Mouse (Mus musculus): Measurements from ENCODE around the gene Bak1. TPM values are rescaled to one million over a fixed set of nuclear protein-coding genes. Genes with fewer than 3 reads are reported as not detected.

Gene Bak1
- polyA plus RNA-seq, 1 experiment from 2014 or later = 5.3 TPM

GRCm38 (mm10) chr17:27057517-27058055 lies 28.8 kb upstream of the Bak1 start:
- Histone ChIP-seq H3K36me3 (ENCODE audit: control insufficient read depth, insufficient read depth, low read length) (no peaks in the 10 kb centered on the region), H3K4me1 (ENCODE audit: control insufficient read depth, insufficient read depth, low read length) (peaks cover 6% of the 10 kb centered on the region; the same call in 1 of the 2 replicates), H3K27me3 (ENCODE audit: control insufficient read depth, insufficient read depth, low read length) (peaks cover 30% of the 10 kb centered on the region), H3K9me3 (ENCODE audit: control insufficient read depth, low read length) (no peaks in the 10 kb centered on the region), H3K4me3 (ENCODE audit: low read depth, low read length) (peak overlapping the region; percentile 40), H3K4me2 (ENCODE audit: low read depth, low read length) (peak overlapping the region; percentile 80), H3K9ac (replicated peaks; ENCODE audit: low read depth, low read length) (peak overlapping the region; percentile 51), H3K27ac (ENCODE audit: low read depth, low read length) (no peak overlapping the region)
- no peak for ATAC-seq (ENCODE audit: low read depth)
- WGBS = 2% methylated on average over 24 of the region's 24 CpGs

GRCm38 (mm10) chr17:27056812-27057516 lies 28.2 kb upstream of the Bak1 start, which contains the start of gene Itpr3:
Gene Itpr3 (plus strand): TSS chr17:27057304.
- H3K4me3 ChIP-seq (ENCODE audit: low read depth, low read length) = peak within 1 kb of the TSS; percentile 40
- H3K9ac ChIP-seq (replicated peaks; ENCODE audit: low read depth, low read length) = peak within 1 kb of the TSS; percentile 51
- H3K9me3 ChIP-seq (ENCODE audit: control insufficient read depth, low read length) = no peaks in the 10 kb centered on the region
- peak; percentile 38; the same call in 1 of the 2 replicates for ATAC-seq (ENCODE audit: low read depth)
- peak within 1 kb of the TSS; percentile 80 for H3K4me2 ChIP-seq (ENCODE audit: low read depth, low read length)
- WGBS = under 1% methylated on average over 60 of the region's 66 CpGs
- peaks cover 30% of the 10 kb centered on the region for H3K27me3 ChIP-seq (ENCODE audit: control insufficient read depth, insufficient read depth, low read length)
- peak within 1 kb of the TSS; percentile 52 for H3K27ac ChIP-seq (ENCODE audit: low read depth, low read length)
- no peaks in the 10 kb centered on the region for H3K36me3 ChIP-seq (ENCODE audit: control insufficient read depth, insufficient read depth, low read length)
- H3K4me1 ChIP-seq (ENCODE audit: control insufficient read depth, insufficient read depth, low read length) = peaks cover 6% of the 10 kb centered on the region; the same call in 1 of the 2 replicates

- Histone ChIP-seq H3K4me3 (ENCODE audit: low read depth, low read length) (no peak overlapping the region), H3K36me3 (ENCODE audit: control insufficient read depth, insufficient read depth, low read length) (no peaks in the 10 kb centered on the region), H3K9ac (replicated peaks; ENCODE audit: low read depth, low read length) (no peak overlapping the region), H3K4me2 (ENCODE audit: low read depth, low read length) (peak overlapping the region; percentile 80; the same call in 1 of the 2 replicates), H3K4me1 (ENCODE audit: control insufficient read depth, insufficient read depth, low read length) (peaks cover 6% of the 10 kb centered on the region; the same call in 1 of the 2 replicates), H3K27me3 (ENCODE audit: control insufficient read depth, insufficient read depth, low read length) (peaks cover 30% of the 10 kb centered on the region), H3K27ac (ENCODE audit: low read depth, low read length) (peak overlapping the region; percentile 52), H3K9me3 (ENCODE audit: control insufficient read depth, low read length) (no peaks in the 10 kb centered on the region)
- no peak for ATAC-seq (ENCODE audit: low read depth)
- WGBS = 1% methylated on average over 13 of the region's 13 CpGs
Observed at GRCm38 (mm10) chr17:27056170-27056569, 27.4 kb upstream of the Bak1 start.

DNA sequence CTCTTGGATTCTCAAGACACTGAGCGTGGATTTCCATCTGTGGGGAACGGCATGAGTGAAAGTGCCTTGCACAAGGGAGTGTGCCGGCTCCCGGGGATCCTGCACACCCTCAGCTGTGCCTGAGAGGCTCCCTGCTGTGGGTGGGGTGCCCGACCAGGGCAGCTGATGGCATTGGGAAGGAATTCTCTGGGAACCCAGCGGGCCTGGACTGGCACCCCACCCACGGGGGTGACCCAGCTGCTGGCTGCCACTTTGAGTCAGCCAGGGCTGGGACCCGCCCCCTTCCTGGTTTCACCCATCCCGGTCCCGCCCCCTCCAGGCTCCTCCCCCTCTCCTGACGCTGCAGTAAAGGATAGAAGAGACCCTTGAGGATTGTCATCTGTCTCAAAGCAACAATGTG lies 22.7 kb upstream of the Bak1 start:
- no peak for ATAC-seq (ENCODE audit: low read depth)
- WGBS = 39% methylated on average over 9 of the region's 11 CpGs
- H3K36me3 ChIP-seq (ENCODE audit: control insufficient read depth, insufficient read depth, low read length) = no peaks in the 10 kb centered on the region

DNA sequence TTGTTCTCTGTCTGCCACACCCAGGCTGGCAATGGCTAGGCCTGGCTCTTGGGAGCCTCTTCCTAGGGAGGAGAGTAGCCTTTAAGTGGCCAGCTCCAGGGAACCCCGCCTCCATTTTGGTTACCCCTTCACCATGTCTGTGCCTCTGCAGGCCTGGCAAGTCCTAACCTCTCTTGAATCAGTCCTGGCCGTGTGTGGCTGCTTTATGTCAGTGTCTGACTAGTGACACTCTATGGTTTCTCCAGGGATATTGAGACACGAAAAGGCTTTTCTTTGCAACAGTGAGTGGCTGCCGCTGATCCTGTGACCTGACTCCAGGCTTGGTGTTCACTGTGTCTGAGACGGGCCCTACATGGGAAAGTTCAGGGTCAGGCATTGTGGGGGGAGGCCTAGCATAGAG lies 22.0 kb upstream of the Bak1 start:
- peaks cover 4% of the 10 kb centered on the region; the same call in 1 of the 2 replicates for H3K27me3 ChIP-seq (ENCODE audit: control insufficient read depth, insufficient read depth, low read length)
- H3K4me1 ChIP-seq (ENCODE audit: control insufficient read depth, insufficient read depth, low read length) = no peaks in the 10 kb centered on the region
- no peak overlapping the region for H3K4me3 ChIP-seq (ENCODE audit: low read depth, low read length)
- WGBS = 72% methylated on average over 5 of the region's 5 CpGs
- ATAC-seq (ENCODE audit: low read depth) = no peak
- no peak overlapping the region for H3K4me2 ChIP-seq (ENCODE audit: low read depth, low read length)
- no peaks in the 10 kb centered on the region for H3K36me3 ChIP-seq (ENCODE audit: control insufficient read depth, insufficient read depth, low read length)
- no peaks in the 10 kb centered on the region for H3K9me3 ChIP-seq (ENCODE audit: control insufficient read depth, low read length)
- H3K27ac ChIP-seq (ENCODE audit: low read depth, low read length) = no peak overlapping the region
- H3K9ac ChIP-seq (replicated peaks; ENCODE audit: low read depth, low read length) = no peak overlapping the region

More for the DNA sequence above, 22.7 kb upstream of the Bak1 start:
- Histone ChIP-seq H3K4me2 (ENCODE audit: low read depth, low read length) (no peak overlapping the region), H3K4me3 (ENCODE audit: low read depth, low read length) (no peak overlapping the region), H3K4me1 (ENCODE audit: control insufficient read depth, insufficient read depth, low read length) (no peaks in the 10 kb centered on the region), H3K9ac (replicated peaks; ENCODE audit: low read depth, low read length) (no peak overlapping the region), H3K27me3 (ENCODE audit: control insufficient read depth, insufficient read depth, low read length) (peaks cover 10% of the 10 kb centered on the region; the same call in 1 of the 2 replicates), H3K9me3 (ENCODE audit: control insufficient read depth, low read length) (no peaks in the 10 kb centered on the region), H3K27ac (ENCODE audit: low read depth, low read length) (no peak overlapping the region)

- Histone ChIP-seq H3K27ac (ENCODE audit: low read depth, low read length) (no peak overlapping the region), H3K9me3 (ENCODE audit: control insufficient read depth, low read length) (no peaks in the 10 kb centered on the region), H3K4me1 (ENCODE audit: control insufficient read depth, insufficient read depth, low read length) (no peaks in the 10 kb centered on the region), H3K4me3 (ENCODE audit: low read depth, low read length) (no peak overlapping the region), H3K36me3 (ENCODE audit: control insufficient read depth, insufficient read depth, low read length) (no peaks in the 10 kb centered on the region), H3K9ac (replicated peaks; ENCODE audit: low read depth, low read length) (no peak overlapping the region), H3K4me2 (ENCODE audit: low read depth, low read length) (no peak overlapping the region), H3K27me3 (ENCODE audit: control insufficient read depth, insufficient read depth, low read length) (no peaks in the 10 kb centered on the region)
- 73% methylated on average over 14 of the region's 14 CpGs for WGBS
- no peak for ATAC-seq (ENCODE audit: low read depth)
Observed at GRCm38 (mm10) chr17:27048445-27049239, 19.8 kb upstream of the Bak1 start.

- H3K4me3 ChIP-seq (ENCODE audit: low read depth, low read length) = no peak overlapping the region
- no peaks in the 10 kb centered on the region for H3K27me3 ChIP-seq (ENCODE audit: control insufficient read depth, insufficient read depth, low read length)
- H3K4me2 ChIP-seq (ENCODE audit: low read depth, low read length) = no peak overlapping the region
- no peak overlapping the region for H3K9ac ChIP-seq (replicated peaks; ENCODE audit: low read depth, low read length)
- no peaks in the 10 kb centered on the region for H3K9me3 ChIP-seq (ENCODE audit: control insufficient read depth, low read length)
- H3K4me1 ChIP-seq (ENCODE audit: control insufficient read depth, insufficient read depth, low read length) = no peaks in the 10 kb centered on the region
- no peak overlapping the region for H3K27ac ChIP-seq (ENCODE audit: low read depth, low read length)
- no peaks in the 10 kb centered on the region for H3K36me3 ChIP-seq (ENCODE audit: control insufficient read depth, insufficient read depth, low read length)
- ATAC-seq (ENCODE audit: low read depth) = no peak
- WGBS = 77% methylated on average over 14 of the region's 14 CpGs
Observed at GRCm38 (mm10) chr17:27047762-27048444, 19.1 kb upstream of the Bak1 start.

DNA sequence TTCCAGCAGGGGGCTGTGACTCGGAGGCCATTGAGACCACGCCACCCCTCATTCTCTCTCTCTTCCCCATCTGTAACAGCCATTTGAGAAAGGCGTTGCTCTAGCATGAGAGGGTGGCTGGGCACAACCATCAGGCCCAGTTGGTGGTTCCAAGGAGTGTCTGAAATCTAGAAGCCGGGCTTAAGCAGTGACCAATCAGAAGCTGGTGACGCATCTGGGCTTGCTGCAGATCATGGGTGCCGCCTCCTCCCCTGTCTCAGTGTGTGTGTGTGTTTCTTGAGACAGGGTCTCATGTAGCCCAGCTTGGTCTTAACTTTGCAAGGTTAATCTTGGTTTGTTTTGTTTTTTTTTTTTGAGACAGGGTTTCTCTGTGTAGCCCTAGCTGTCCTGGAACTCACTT lies 16.4 kb upstream of the Bak1 start:
- no peak for ATAC-seq (ENCODE audit: low read depth)
- 90% methylated on average over 6 of the region's 6 CpGs for WGBS
- no peaks in the 10 kb centered on the region for H3K36me3 ChIP-seq (ENCODE audit: control insufficient read depth, insufficient read depth, low read length)

More for the DNA sequence above, 16.4 kb upstream of the Bak1 start:
- Histone ChIP-seq H3K9ac (replicated peaks; ENCODE audit: low read depth, low read length) (no peak overlapping the region), H3K27me3 (ENCODE audit: control insufficient read depth, insufficient read depth, low read length) (no peaks in the 10 kb centered on the region), H3K9me3 (ENCODE audit: control insufficient read depth, low read length) (no peaks in the 10 kb centered on the region), H3K4me1 (ENCODE audit: control insufficient read depth, insufficient read depth, low read length) (0 out of 2 replicates have a peak, but pooled peaks cover 4% of the 10 kb centered on the region), H3K27ac (ENCODE audit: low read depth, low read length) (no peak overlapping the region), H3K4me2 (ENCODE audit: low read depth, low read length) (no peak overlapping the region), H3K4me3 (ENCODE audit: low read depth, low read length) (no peak overlapping the region)
